Mouse (Mus musculus): Measurements from ENCODE around the gene Ccndbp1. TPM values are rescaled to one million over a fixed set of nuclear protein-coding genes. Genes with fewer than 3 reads are reported as not detected.

The Ccndbp1 gene
- polyA plus RNA-seq, 1 experiment from 2014 or later = 53.6 TPM

Small RNA genes lying within 50 kb of the gene (microRNA-seq; reads per million reads assigned to microRNA genes)
- gene Gm44325 = not detected

Other genes with a start within 250 kb of the Ccndbp1 start
- gene Cdan1, start 158.3 kb upstream of the Ccndbp1 start, polyA plus RNA-seq (2014; fragmentation: Nextera tagmentation; extraction: Ambion mirVana) = 7.0 and 8.9 TPM in 2 replicates
- 4.2 and 5.3 TPM in 2 replicates for gene Ttbk2, start 157.8 kb upstream of the Ccndbp1 start, polyA plus RNA-seq (2014; fragmentation: Nextera tagmentation; extraction: Ambion mirVana)
- gene Ubr1, start 37.7 kb upstream of the Ccndbp1 start, polyA plus RNA-seq (2014; fragmentation: Nextera tagmentation; extraction: Ambion mirVana) = 17.9 and 30.5 TPM in 2 replicates
- gene Tmem62, start 31.4 kb upstream of the Ccndbp1 start, polyA plus RNA-seq (2014; fragmentation: Nextera tagmentation; extraction: Ambion mirVana) = 6.1 and 6.5 TPM in 2 replicates
- gene Epb42, start 28.7 kb downstream of the Ccndbp1 start, polyA plus RNA-seq (2014; fragmentation: Nextera tagmentation; extraction: Ambion mirVana) = 0.53 and 0.93 TPM in 2 replicates
- 8.4 and 9.3 TPM in 2 replicates for gene Tgm5, start 77.4 kb downstream of the Ccndbp1 start, polyA plus RNA-seq (2014; fragmentation: Nextera tagmentation; extraction: Ambion mirVana)
- 0.12 and 0.14 TPM in 2 replicates for gene Tgm7, start 101.4 kb downstream of the Ccndbp1 start, polyA plus RNA-seq (2014; fragmentation: Nextera tagmentation; extraction: Ambion mirVana)
- gene Adal, start 132.0 kb downstream of the Ccndbp1 start, polyA plus RNA-seq (2014; fragmentation: Nextera tagmentation; extraction: Ambion mirVana) = 16.0 and 22.7 TPM in 2 replicates
- 15.0 and 22.1 TPM in 2 replicates for gene Lcmt2, start 132.2 kb downstream of the Ccndbp1 start, polyA plus RNA-seq (2014; fragmentation: Nextera tagmentation; extraction: Ambion mirVana)
- gene Tubgcp4, start 162.3 kb downstream of the Ccndbp1 start, polyA plus RNA-seq (2014; fragmentation: Nextera tagmentation; extraction: Ambion mirVana) = 36.4 and 59.9 TPM in 2 replicates
- gene Zscan29, start 162.7 kb downstream of the Ccndbp1 start, polyA plus RNA-seq (2014; fragmentation: Nextera tagmentation; extraction: Ambion mirVana) = 9.6 and 13.3 TPM in 2 replicates